Mouse (Mus musculus) heart, embryonic 15.5 days (tissue): Measurements from ENCODE around the gene Gm18336. TPM values are rescaled to one million over a fixed set of nuclear protein-coding genes. Genes with fewer than 3 reads are reported as not detected.
"Not testable (repeated sequence)": the region's sequence is repeated elsewhere in the genome, so short reads cannot be mapped to it uniquely, and the experiment has no call there.

ENCODE experiments used
- ATAC-seq: fragments of 200-750 bp; cut with Nextera tagmentation; replicated peaks from 2 replicates; pipeline ENCODE4 v1.8.0; 2017; ENCODE audit warnings: low read depth, moderate TSS enrichment; ENCODE audit not compliant: insufficient number of reproducible peaks, insufficient read depth, low FRiP score
- H3K27ac ChIP-seq: fragments of 300-500 bp; sonication (generic); 2 replicates; pipeline ENCODE4 v1.5.1; 2015; ENCODE audit warnings: mild to moderate bottlenecking, inconsistent platforms
- H3K27me3 ChIP-seq: fragments of 300-500 bp; sonication (generic); 2 replicates; pipeline ENCODE4 v1.6.1; 2015; ENCODE audit warnings: inconsistent platforms
- H3K36me3 ChIP-seq: fragments of 300-500 bp; sonication (generic); 2 replicates; pipeline ENCODE4 v1.6.1; 2015; ENCODE audit warnings: mild to moderate bottlenecking, inconsistent platforms
- H3K4me1 ChIP-seq: fragments of 300-500 bp; sonication (generic); replicated peaks from 2 replicates; pipeline ENCODE4 v1.6.1; 2015; ENCODE audit warnings: inconsistent platforms
- H3K4me2 ChIP-seq: fragments of 300-500 bp; sonication (generic); 2 replicates; pipeline ENCODE4 v1.6.1; 2015; ENCODE audit warnings: inconsistent platforms, mild to moderate bottlenecking, moderate library complexity
- H3K4me3 ChIP-seq: fragments of 300-500 bp; sonication (generic); 2 replicates; pipeline ENCODE4 v1.5.1; 2015; ENCODE audit warnings: mild to moderate bottlenecking, inconsistent platforms
- H3K9ac ChIP-seq: fragments of 300-500 bp; sonication (generic); 2 replicates; pipeline ENCODE4 v1.6.1; 2015; ENCODE audit warnings: mild to moderate bottlenecking, inconsistent platforms
- H3K9me3 ChIP-seq: fragments of 300-500 bp; sonication (generic); replicated peaks from 2 replicates; pipeline ENCODE4 v1.6.1; 2016; ENCODE audit warnings: inconsistent platforms
- WGBS: fragments of 180-500 bp; shearing (Covaris S2); methylation state at CpG from one replicate; pipeline ENCODE4 v1.1.7; 2015; ENCODE audit warnings: mixed read lengths; 5-methylcytosine and 5-hydroxymethylcytosine counted together
- polyA plus RNA-seq: library from polyadenylated mRNA; unstranded; fragments of >200 nt; fragmentation: Nextera tagmentation; extraction: Ambion mirVana; gene quantifications from 2 replicates; pipeline ENCODE4 v1.2.1, GENCODE M21; 2015

Gm18336 gene
- polyA plus RNA-seq = not detected in 2 replicates

- not testable (repeated sequence) for H3K27ac ChIP-seq, H3K9ac ChIP-seq, H3K4me2 ChIP-seq, H3K4me1 ChIP-seq, H3K4me3 ChIP-seq, H3K9me3 ChIP-seq, ATAC-seq, H3K27me3 ChIP-seq, H3K36me3 ChIP-seq
- WGBS = 64% methylated on average over 2 of the region's 2 CpGs
Measured at GRCm38 (mm10) chrX:73398636-73399035, at the start of gene Gm18336. TSS of gene Gm18336 (minus strand) at chrX:73398736.

GRCm38 (mm10) chrX:73441428-73441827 lies 42.9 kb upstream of the Gm18336 start:
- no peaks in the 10 kb centered on the region for H3K4me1 ChIP-seq
- H3K27ac ChIP-seq = no peak overlapping the region
- WGBS = 54% methylated on average over 2 of the region's 2 CpGs
- H3K4me3 ChIP-seq = no peak overlapping the region
- H3K4me2 ChIP-seq = no peak overlapping the region
- H3K36me3 ChIP-seq = no peaks in the 10 kb centered on the region
- H3K9ac ChIP-seq = no peak overlapping the region
- H3K9me3 ChIP-seq = no peaks in the 10 kb centered on the region
- ATAC-seq = no peak
- no peaks in the 10 kb centered on the region for H3K27me3 ChIP-seq

GRCm38 (mm10) chrX:73435252-73435651 lies 36.7 kb upstream of the Gm18336 start, which contains the start of gene Trex2:
TSS of gene Trex2 (minus strand) at chrX:73435344.
- H3K4me1 ChIP-seq = no peaks in the 10 kb centered on the region
- no peak within 1 kb of the TSS for H3K4me3 ChIP-seq
- H3K9ac ChIP-seq = no peak within 1 kb of the TSS
- H3K27ac ChIP-seq = no peak within 1 kb of the TSS
- no peak within 1 kb of the TSS for H3K4me2 ChIP-seq
- 74% methylated on average over 11 of the region's 11 CpGs for WGBS
- H3K36me3 ChIP-seq = no peaks in the 10 kb centered on the region
- H3K9me3 ChIP-seq = no peaks in the 10 kb centered on the region
- no peaks in the 10 kb centered on the region for H3K27me3 ChIP-seq
- ATAC-seq = no peak

GRCm38 (mm10) chrX:73432850-73433249 lies 34.3 kb upstream of the Gm18336 start:
- ATAC-seq = no peak
- H3K4me3 ChIP-seq = no peak overlapping the region
- no peak overlapping the region for H3K4me2 ChIP-seq
- no peaks in the 10 kb centered on the region for H3K4me1 ChIP-seq
- no peaks in the 10 kb centered on the region for H3K27me3 ChIP-seq
- H3K9ac ChIP-seq = no peak overlapping the region
- 61% methylated on average over 5 of the region's 5 CpGs for WGBS
- H3K36me3 ChIP-seq = no peaks in the 10 kb centered on the region
- no peak overlapping the region for H3K27ac ChIP-seq
- no peaks in the 10 kb centered on the region for H3K9me3 ChIP-seq

GRCm38 (mm10) chrX:73430036-73430435 lies 31.5 kb upstream of the Gm18336 start:
- Histone ChIP-seq H3K27ac (no peak overlapping the region), H3K4me1 (no peaks in the 10 kb centered on the region), H3K4me3 (no peak overlapping the region), H3K9ac (no peak overlapping the region), H3K36me3 (no peaks in the 10 kb centered on the region), H3K4me2 (no peak overlapping the region), H3K9me3 (no peaks in the 10 kb centered on the region), H3K27me3 (no peaks in the 10 kb centered on the region)
- ATAC-seq = no peak
- 72% methylated on average over 2 of the region's 2 CpGs for WGBS

GRCm38 (mm10) chrX:73412767-73413166 lies 14.2 kb upstream of the Gm18336 start:
- Histone ChIP-seq H3K4me1 (no peaks in the 10 kb centered on the region), H3K27ac (no peak overlapping the region), H3K4me3 (no peak overlapping the region), H3K36me3 (no peaks in the 10 kb centered on the region), H3K27me3 (peaks cover 12% of the 10 kb centered on the region), H3K4me2 (no peak overlapping the region), H3K9me3 (no peaks in the 10 kb centered on the region), H3K9ac (no peak overlapping the region)
- ATAC-seq = no peak
- 12% methylated on average over 1 of the region's 1 CpGs for WGBS

- Histone ChIP-seq H3K4me1 (no peaks in the 10 kb centered on the region), H3K9me3 (peaks cover 3% of the 10 kb centered on the region; the same call in 1 of the 2 replicates), H3K9ac (no peak within 1 kb of the TSS), H3K27ac (no peak within 1 kb of the TSS), H3K27me3 (peaks cover 12% of the 10 kb centered on the region), H3K36me3 (no peaks in the 10 kb centered on the region), H3K4me3 (peak within 1 kb of the TSS; percentile 35), H3K4me2 (peak within 1 kb of the TSS; percentile 61)
- no peak for ATAC-seq
- 16% methylated on average over 20 of the region's 20 CpGs for WGBS
Measured at GRCm38 (mm10) chrX:73410880-73411517, 12.5 kb upstream of the Gm18336 start, which contains the start of gene Zfp92. TSS of gene Zfp92 (plus strand) at chrX:73411096.

GRCm38 (mm10) chrX:73401616-73402015 lies 3.1 kb upstream of the Gm18336 start:
- no peak for ATAC-seq
- H3K4me3 ChIP-seq = no peak overlapping the region
- 85% methylated on average over 12 of the region's 12 CpGs for WGBS
- H3K36me3 ChIP-seq = no peaks in the 10 kb centered on the region
- no peak overlapping the region for H3K27ac ChIP-seq
- no peaks in the 10 kb centered on the region for H3K4me1 ChIP-seq
- H3K27me3 ChIP-seq = no peaks in the 10 kb centered on the region
- H3K9me3 ChIP-seq = no peaks in the 10 kb centered on the region
- no peak overlapping the region for H3K4me2 ChIP-seq
- no peak overlapping the region for H3K9ac ChIP-seq

- no peaks in the 10 kb centered on the region for H3K4me1 ChIP-seq
- no peak overlapping the region for H3K4me2 ChIP-seq
- no peaks in the 10 kb centered on the region for H3K9me3 ChIP-seq
- no peak overlapping the region for H3K27ac ChIP-seq
- no peaks in the 10 kb centered on the region for H3K27me3 ChIP-seq
- no peaks in the 10 kb centered on the region for H3K36me3 ChIP-seq
- no peak for ATAC-seq
- WGBS = 81% methylated on average over 20 of the region's 20 CpGs
- H3K4me3 ChIP-seq = no peak overlapping the region
- no peak overlapping the region for H3K9ac ChIP-seq
Measured at GRCm38 (mm10) chrX:73400951-73401350, 2.4 kb upstream of the Gm18336 start.

- no peak overlapping the region for H3K4me3 ChIP-seq
- WGBS = 75% methylated on average over 1 of the region's 1 CpGs
- no peaks in the 10 kb centered on the region for H3K9me3 ChIP-seq
- ATAC-seq = no peak
- H3K27ac ChIP-seq = no peak overlapping the region
- no peaks in the 10 kb centered on the region for H3K36me3 ChIP-seq
- H3K4me1 ChIP-seq = no peaks in the 10 kb centered on the region
- H3K9ac ChIP-seq = no peak overlapping the region
- no peaks in the 10 kb centered on the region for H3K27me3 ChIP-seq
- no peak overlapping the region for H3K4me2 ChIP-seq
Measured at GRCm38 (mm10) chrX:73396446-73396845, 2.1 kb downstream of the Gm18336 start.

- 58% methylated on average over 4 of the region's 4 CpGs for WGBS
- no peak overlapping the region for H3K4me2 ChIP-seq
- no peaks in the 10 kb centered on the region for H3K27me3 ChIP-seq
- no peak overlapping the region for H3K4me3 ChIP-seq
- no peak overlapping the region for H3K9ac ChIP-seq
- no peaks in the 10 kb centered on the region for H3K36me3 ChIP-seq
- no peak for ATAC-seq
- no peak overlapping the region for H3K27ac ChIP-seq
- H3K9me3 ChIP-seq = no peaks in the 10 kb centered on the region
- no peaks in the 10 kb centered on the region for H3K4me1 ChIP-seq
Measured at GRCm38 (mm10) chrX:73391481-73391880, 7.1 kb downstream of the Gm18336 start.

GRCm38 (mm10) chrX:73384924-73385323 lies 13.6 kb downstream of the Gm18336 start:
- no peak overlapping the region for H3K4me2 ChIP-seq
- ATAC-seq = no peak
- WGBS = 37% methylated on average over 1 of the region's 1 CpGs

More at GRCm38 (mm10) chrX:73384924-73385323, 13.6 kb downstream of the Gm18336 start:
- Histone ChIP-seq H3K27ac (no peak overlapping the region), H3K9ac (no peak overlapping the region), H3K4me3 (no peak overlapping the region), H3K36me3 (no peaks in the 10 kb centered on the region), H3K4me1 (no peaks in the 10 kb centered on the region), H3K9me3 (no peaks in the 10 kb centered on the region), H3K27me3 (no peaks in the 10 kb centered on the region)
